Mouse (Mus musculus) forebrain, embryonic 10.5 days (tissue): Measurements from ENCODE around the gene Bace2. TPM values are rescaled to one million over a fixed set of nuclear protein-coding genes. Genes with fewer than 3 reads are reported as not detected.

Source experiments
- DNase-seq: peaks from one replicate; pipeline ENCODE4 v3.0.0-alpha.2; 2017; ENCODE audit warnings: low spot score; ENCODE audit errors: extremely low spot score
- H3K27ac ChIP-seq: fragments of 300-500 bp; sonication (generic); 2 replicates; pipeline ENCODE4 v1.5.1; 2016; ENCODE audit warnings: mild to moderate bottlenecking
- H3K27me3 ChIP-seq: fragments of 300-500 bp; sonication (generic); 2 replicates; pipeline ENCODE4 v1.6.1; 2016; ENCODE audit warnings: mild to moderate bottlenecking; ENCODE audit not compliant: poor library complexity, severe bottlenecking
- H3K36me3 ChIP-seq: fragments of 300-500 bp; sonication (generic); replicated peaks from 2 replicates; pipeline ENCODE4 v1.6.1; 2016; ENCODE audit warnings: mild to moderate bottlenecking, moderate library complexity
- H3K4me1 ChIP-seq: fragments of 300-500 bp; sonication (generic); 2 replicates; pipeline ENCODE4 v1.6.1; 2016
- H3K4me3 ChIP-seq: fragments of 300-500 bp; sonication (generic); 2 replicates; pipeline ENCODE4 v1.5.1; 2016; ENCODE audit warnings: mild to moderate bottlenecking, moderate library complexity
- H3K9me3 ChIP-seq: fragments of 300-500 bp; sonication (generic); 2 replicates; pipeline ENCODE4 v1.6.1; 2016; ENCODE audit warnings: mild to moderate bottlenecking, moderate library complexity
- WGBS: fragments of 180-500 bp; shearing (Covaris S2); methylation state at CpG from one replicate; pipeline ENCODE4 v1.1.7; 2016; 5-methylcytosine and 5-hydroxymethylcytosine counted together
- polyA plus RNA-seq: library from polyadenylated mRNA; unstranded; fragments of >200 nt; fragmentation: Nextera tagmentation; extraction: Ambion mirVana; gene quantifications from 2 replicates; pipeline ENCODE4 v1.2.1, GENCODE M21; 2016

Bace2 gene
- polyA plus RNA-seq, 1 experiment from 2014 or later = 3.1 TPM

- peaks cover 31% of the 10 kb centered on the region for H3K27me3 ChIP-seq
- no peak overlapping the region for H3K4me3 ChIP-seq
- 83% methylated on average over 8 of the region's 8 CpGs for WGBS
- H3K4me1 ChIP-seq = peaks cover 9% of the 10 kb centered on the region
- H3K36me3 ChIP-seq = no peaks in the 10 kb centered on the region
- DNase-seq = no peak
- H3K9me3 ChIP-seq = no peaks in the 10 kb centered on the region
- no peak overlapping the region for H3K27ac ChIP-seq
Measured at GRCm38 (mm10) chr16:97362231-97362888, 5.8 kb downstream of the Bace2 start.

GRCm38 (mm10) chr16:97366141-97366540 is 9.6 kb downstream of the Bace2 start:
- H3K4me1 ChIP-seq = no peaks in the 10 kb centered on the region
- DNase-seq = no peak
- no peak overlapping the region for H3K27ac ChIP-seq
- H3K4me3 ChIP-seq = no peak overlapping the region
- 67% methylated on average over 2 of the region's 2 CpGs for WGBS
- H3K9me3 ChIP-seq = no peaks in the 10 kb centered on the region
- no peaks in the 10 kb centered on the region for H3K27me3 ChIP-seq
- no peaks in the 10 kb centered on the region for H3K36me3 ChIP-seq

- Histone ChIP-seq H3K4me3 (no peak overlapping the region), H3K27me3 (no peaks in the 10 kb centered on the region), H3K27ac (no peak overlapping the region), H3K4me1 (no peaks in the 10 kb centered on the region), H3K36me3 (no peaks in the 10 kb centered on the region), H3K9me3 (no peaks in the 10 kb centered on the region)
- WGBS = 89% methylated on average over 4 of the region's 4 CpGs
- no peak for DNase-seq
Measured at GRCm38 (mm10) chr16:97370258-97370657, 13.7 kb downstream of the Bace2 start.

GRCm38 (mm10) chr16:97387955-97388354 is 31.4 kb downstream of the Bace2 start:
- H3K9me3 ChIP-seq = no peaks in the 10 kb centered on the region
- no peaks in the 10 kb centered on the region for H3K36me3 ChIP-seq
- DNase-seq = no peak
- H3K27me3 ChIP-seq = no peaks in the 10 kb centered on the region
- WGBS = 43% methylated on average over 2 of the region's 2 CpGs
- H3K4me1 ChIP-seq = peaks cover 10% of the 10 kb centered on the region; the same call in 1 of the 2 replicates
- no peak overlapping the region for H3K4me3 ChIP-seq
- H3K27ac ChIP-seq = no peak overlapping the region

GRCm38 (mm10) chr16:97391289-97391688 is 34.7 kb downstream of the Bace2 start:
- DNase-seq = no peak
- H3K9me3 ChIP-seq = no peaks in the 10 kb centered on the region
- H3K4me1 ChIP-seq = peaks cover 10% of the 10 kb centered on the region; the same call in 1 of the 2 replicates
- H3K36me3 ChIP-seq = no peaks in the 10 kb centered on the region
- no peak overlapping the region for H3K27ac ChIP-seq
- H3K4me3 ChIP-seq = no peak overlapping the region
- no peaks in the 10 kb centered on the region for H3K27me3 ChIP-seq
- 67% methylated on average over 2 of the region's 2 CpGs for WGBS

- no peaks in the 10 kb centered on the region for H3K9me3 ChIP-seq
- peaks cover 10% of the 10 kb centered on the region; the same call in 1 of the 2 replicates for H3K4me1 ChIP-seq
- no peak for DNase-seq
- H3K27ac ChIP-seq = no peak overlapping the region
- no peaks in the 10 kb centered on the region for H3K36me3 ChIP-seq
- WGBS = 55% methylated on average over 3 of the region's 3 CpGs
- H3K4me3 ChIP-seq = no peak overlapping the region
- H3K27me3 ChIP-seq = no peaks in the 10 kb centered on the region
Measured at GRCm38 (mm10) chr16:97391701-97392384, 35.3 kb downstream of the Bace2 start.

- no peaks in the 10 kb centered on the region for H3K9me3 ChIP-seq
- H3K4me3 ChIP-seq = no peak overlapping the region
- no peak for DNase-seq
- peaks cover 16% of the 10 kb centered on the region for H3K4me1 ChIP-seq
- H3K36me3 ChIP-seq = no peaks in the 10 kb centered on the region
- 96% methylated on average over 4 of the region's 4 CpGs for WGBS
- H3K27me3 ChIP-seq = no peaks in the 10 kb centered on the region
- no peak overlapping the region for H3K27ac ChIP-seq
Measured at GRCm38 (mm10) chr16:97396436-97396835, 39.9 kb downstream of the Bace2 start.

GRCm38 (mm10) chr16:97397945-97398531 is 41.5 kb downstream of the Bace2 start:
- 89% methylated on average over 2 of the region's 2 CpGs for WGBS
- no peak overlapping the region for H3K27ac ChIP-seq
- H3K27me3 ChIP-seq = no peaks in the 10 kb centered on the region
- H3K4me3 ChIP-seq = no peak overlapping the region
- H3K36me3 ChIP-seq = no peaks in the 10 kb centered on the region
- peaks cover 26% of the 10 kb centered on the region for H3K4me1 ChIP-seq
- no peak for DNase-seq
- H3K9me3 ChIP-seq = no peaks in the 10 kb centered on the region

- no peak for DNase-seq
- Histone ChIP-seq H3K27ac (no peak overlapping the region), H3K9me3 (no peaks in the 10 kb centered on the region), H3K27me3 (no peaks in the 10 kb centered on the region), H3K4me3 (no peak overlapping the region), H3K4me1 (peaks cover 27% of the 10 kb centered on the region), H3K36me3 (no peaks in the 10 kb centered on the region)
- WGBS = 95% methylated on average over 4 of the region's 4 CpGs
Measured at GRCm38 (mm10) chr16:97399991-97400390, 43.4 kb downstream of the Bace2 start.

GRCm38 (mm10) chr16:97401741-97402140 is 45.2 kb downstream of the Bace2 start:
- no peaks in the 10 kb centered on the region for H3K27me3 ChIP-seq
- no peaks in the 10 kb centered on the region for H3K36me3 ChIP-seq
- H3K27ac ChIP-seq = peak overlapping the region; percentile 57
- peaks cover 27% of the 10 kb centered on the region for H3K4me1 ChIP-seq
- DNase-seq = no peak
- H3K9me3 ChIP-seq = no peaks in the 10 kb centered on the region
- H3K4me3 ChIP-seq = no peak overlapping the region

- Histone ChIP-seq H3K27ac (peak overlapping the region; percentile 57; the same call in 1 of the 2 replicates), H3K36me3 (no peaks in the 10 kb centered on the region), H3K4me1 (peaks cover 27% of the 10 kb centered on the region), H3K27me3 (no peaks in the 10 kb centered on the region), H3K4me3 (no peak overlapping the region), H3K9me3 (no peaks in the 10 kb centered on the region)
- 54% methylated on average over 4 of the region's 4 CpGs for WGBS
- no peak for DNase-seq
Measured at GRCm38 (mm10) chr16:97402213-97402785, 45.8 kb downstream of the Bace2 start.

- H3K4me1 ChIP-seq = peaks cover 22% of the 10 kb centered on the region
- no peak overlapping the region for H3K27ac ChIP-seq
- 93% methylated on average over 5 of the region's 5 CpGs for whole genome bisulfite sequencing
- H3K36me3 ChIP-seq = no peaks in the 10 kb centered on the region
- H3K4me3 ChIP-seq = no peak overlapping the region
- no peaks in the 10 kb centered on the region for H3K9me3 ChIP-seq
- no peak for DNase-seq
- H3K27me3 ChIP-seq = no peaks in the 10 kb centered on the region
Measured at GRCm38 (mm10) chr16:97405476-97406012, 49.0 kb downstream of the Bace2 start.
